Mouse (Mus musculus) brain, embryonic 14.5 days (tissue): ENCODE measurements around the gene Gm21861. TPM values are rescaled to one million over a fixed set of nuclear protein-coding genes. Genes with fewer than 3 reads are reported as not detected.
"Not testable (repeated sequence)": the region's sequence is repeated elsewhere in the genome, so short reads cannot be mapped to it uniquely, and the experiment has no call there.

Source experiments
- DNase-seq: peaks from one replicate; pipeline ENCODE4 v3.0.0-alpha.2; 2011; ENCODE audit warnings: low read depth
- polyA plus RNA-seq: library from polyadenylated mRNA; depleted of rRNA; stranded (reverse); fragments of >200 nt; gene quantifications from 2 replicates; pipeline ENCODE4 v1.2.3, GENCODE M21; 2012; rRNA removed

Gm21861 gene
- not detected in 2 replicates for polyA plus RNA-seq

DNA sequence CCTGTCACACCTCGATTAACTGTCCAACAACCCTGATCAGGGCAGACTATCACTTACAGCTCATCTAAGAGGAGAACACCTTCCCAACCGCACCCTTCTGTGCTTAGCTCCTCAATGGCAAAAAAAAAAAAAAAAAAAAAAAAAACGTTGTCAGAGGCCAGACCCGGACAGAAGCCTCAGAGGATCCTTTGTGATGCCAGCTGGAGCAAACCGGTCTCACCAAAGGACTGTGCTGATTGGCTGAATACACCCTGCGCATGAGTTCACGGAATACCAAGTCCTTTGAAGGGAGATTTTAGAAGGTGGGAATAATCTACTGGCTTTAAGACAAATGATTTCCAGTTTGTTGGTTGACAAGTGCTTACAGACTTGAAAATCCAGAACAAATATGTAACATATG, at the start of gene Gm21861:
Gene Gm21861 (minus strand): TSS at position 101 of the 400 bp plus-strand sequence.
- not testable (repeated sequence) for DNase-seq
